Mouse (Mus musculus) T-helper 1 cell (primary cell): ENCODE measurements at regions not wholly inside any gene's neighbourhood (a gene's known extent, or its start where the extent isn't known, plus 50 kb on each side); places are given as distances from the start of the nearest gene placed in this dataset.

Experiments
- in situ Hi-C: fragments of 300-600 bp; cut with MboI, MseI; formaldehyde crosslinking; loops from one replicate; pipeline ENCODE4 v1.15.1; 2025; ENCODE audit warnings: high pct_unique_total_duplicates

DNA sequence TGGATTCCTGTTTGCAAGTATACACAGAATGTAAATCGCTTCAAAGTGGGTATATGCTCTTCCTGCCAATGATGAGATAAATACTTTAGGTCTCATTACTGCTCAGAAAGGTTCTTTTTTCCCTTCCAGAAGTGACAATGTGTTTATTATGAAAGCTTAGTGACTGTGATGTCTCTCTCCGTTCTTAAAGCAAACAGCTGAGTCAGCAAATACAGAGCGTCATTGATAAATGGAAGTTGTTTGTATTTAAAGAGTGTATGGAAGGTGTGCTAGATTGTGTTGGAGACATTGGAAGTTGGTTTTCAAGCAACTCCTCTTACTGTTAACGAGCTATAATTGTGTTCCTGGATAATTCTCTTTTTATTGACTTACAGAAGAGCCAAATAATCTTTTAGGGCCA lies 408.0 kb downstream of the Prr30 start:
- in situ Hi-C loops, result no loop called here

DNA sequence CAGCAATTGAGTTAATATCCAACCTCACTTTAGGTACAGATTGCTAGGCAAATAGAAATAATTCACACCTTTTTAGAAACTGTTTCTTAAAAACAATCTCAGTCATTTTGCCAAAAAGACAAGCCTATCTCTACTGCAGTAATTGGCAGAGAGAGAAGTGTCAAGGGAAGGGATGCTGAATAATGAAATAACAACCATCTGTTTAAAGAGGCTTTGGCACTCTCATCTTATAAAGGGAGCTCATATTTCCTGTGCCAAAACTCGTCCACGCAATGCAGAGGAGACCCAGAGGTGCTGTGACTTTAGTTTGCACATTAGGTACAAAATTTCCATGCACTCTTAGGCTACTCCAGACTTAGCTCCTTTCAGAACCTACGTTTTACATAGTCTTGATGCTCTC lies 418.2 kb downstream of the Prr30 start:
- in situ Hi-C loops, result no loop called here

GRCm38 (mm10) chr14:100753951-100754350 lies 446.2 kb downstream of the Prr30 start:
- in situ Hi-C loops, result no loop called here

DNA sequence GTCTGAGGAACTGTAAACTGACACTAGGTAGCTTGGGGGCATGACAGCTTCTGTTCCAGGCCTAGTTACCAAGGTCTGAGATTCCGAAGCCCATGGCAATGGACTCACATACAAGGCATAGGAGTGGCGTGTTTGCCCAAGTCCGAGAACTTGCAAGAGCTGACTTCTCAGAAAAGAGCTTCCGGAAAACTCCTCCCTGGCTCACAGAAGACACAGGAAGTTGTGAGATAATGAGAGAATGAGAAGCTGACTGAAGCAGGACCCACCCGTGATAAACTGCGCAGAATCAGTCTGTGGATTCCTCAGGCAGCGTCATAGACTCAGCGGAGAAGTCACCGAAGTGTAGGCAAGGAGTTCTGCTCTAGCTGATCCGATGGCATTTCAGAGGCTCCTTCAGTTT lies 447.4 kb downstream of the Prr30 start:
- in situ Hi-C loops, result no loop called here

DNA sequence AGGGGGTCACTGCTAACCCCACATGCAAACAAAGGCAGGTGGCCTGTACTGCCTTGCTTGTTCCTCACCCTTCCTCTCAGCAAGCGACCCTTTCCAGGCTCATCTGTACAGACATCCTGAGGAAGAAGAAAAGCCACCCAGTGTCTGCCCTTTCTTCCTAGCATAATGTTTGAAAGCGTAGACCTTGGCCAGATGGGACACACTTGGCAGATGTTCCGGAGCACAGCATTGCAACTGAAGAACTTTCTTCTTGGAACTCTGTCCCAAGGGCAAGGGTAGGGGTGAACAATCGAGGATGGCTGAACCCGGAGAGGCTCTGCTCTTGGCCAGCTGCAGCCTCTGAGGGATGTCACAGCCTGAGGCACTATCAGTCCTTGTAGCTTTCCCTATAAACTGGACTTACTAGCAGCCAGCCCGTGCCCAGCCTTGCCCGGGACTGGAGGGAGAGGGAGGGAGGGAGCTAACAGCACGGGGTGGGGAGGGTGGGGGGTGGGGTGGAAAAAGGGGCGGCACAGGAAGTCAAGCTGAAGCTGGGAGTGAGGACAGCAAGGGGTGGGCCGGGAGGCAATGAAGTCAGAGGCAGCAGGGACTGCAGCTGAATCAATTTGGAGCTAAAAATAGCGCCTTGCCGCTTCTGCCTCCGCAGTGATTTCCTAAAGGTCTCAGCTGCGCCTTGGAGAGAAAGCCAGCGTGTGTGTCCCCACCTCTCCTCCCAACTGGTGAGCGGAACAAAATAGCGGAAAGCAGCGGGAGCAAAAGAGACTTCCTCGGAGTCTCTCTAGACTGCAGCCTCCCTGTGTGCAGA lies 450.2 kb downstream of the Prr30 start:
- in situ Hi-C loops, result no loop called here

DNA sequence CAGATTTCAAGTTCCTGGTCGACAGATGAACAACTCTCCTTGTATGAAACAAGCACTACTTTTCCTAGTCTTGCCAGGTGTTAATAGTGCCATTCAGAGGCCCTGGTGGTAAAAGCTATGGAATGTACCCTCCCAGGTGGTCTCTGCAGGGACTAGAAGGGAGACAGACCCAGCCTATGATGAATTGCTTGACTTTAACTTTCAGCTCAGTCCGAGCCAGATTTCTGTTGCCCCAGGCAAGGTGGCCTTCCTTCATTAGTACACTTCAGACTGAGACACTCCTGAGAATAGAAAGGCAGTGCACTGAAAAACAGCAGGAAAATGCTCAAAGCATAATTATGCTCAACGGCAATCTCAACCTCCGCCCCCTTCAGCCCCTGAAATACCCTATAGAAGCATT lies 450.8 kb upstream of the Klf12 start:
- in situ Hi-C loops, result no loop called here

DNA sequence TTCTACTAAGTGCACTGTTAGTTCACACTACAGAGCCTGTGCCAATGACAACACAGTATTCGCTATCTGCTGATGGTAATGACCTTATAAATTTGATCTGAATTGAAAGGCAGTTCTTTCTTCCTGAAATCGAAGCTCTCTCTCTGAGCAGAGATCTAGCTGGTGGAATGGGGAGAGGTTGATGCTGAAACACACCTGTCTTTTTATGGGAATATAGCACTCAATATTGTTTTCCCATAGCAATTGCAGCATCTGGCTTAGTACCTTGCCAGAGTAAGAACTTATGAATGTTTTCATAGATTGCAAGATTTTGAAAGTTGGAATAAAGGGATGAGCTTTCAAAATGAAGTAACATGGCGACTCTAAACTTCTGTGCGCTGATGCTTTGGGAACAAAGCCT lies 444.0 kb upstream of the Klf12 start:
- in situ Hi-C loops, result no loop called here

DNA sequence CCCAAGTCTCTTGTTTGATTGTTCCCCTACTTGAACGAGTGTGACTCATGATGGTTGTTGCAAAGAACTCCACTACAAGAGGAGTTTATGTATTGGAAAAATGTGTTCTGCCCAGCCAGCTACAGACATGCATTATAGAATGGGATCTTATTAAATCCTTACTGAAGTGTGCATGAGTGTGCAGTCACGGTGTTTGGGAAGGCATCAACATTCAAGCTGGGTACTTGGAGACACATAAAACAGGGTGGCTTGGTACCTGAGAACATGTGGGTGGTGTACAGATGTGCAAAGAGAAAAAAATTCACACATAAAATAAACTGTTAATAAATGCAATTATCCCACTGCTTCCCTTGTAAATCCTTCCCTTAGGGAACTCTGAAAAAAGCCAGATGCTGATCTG lies 443.2 kb upstream of the Klf12 start:
- in situ Hi-C loops, result no loop called here

- in situ Hi-C loops, result no loop called here
Measured at GRCm38 (mm10) chr14:100724962-100725361, 440.5 kb upstream of the Klf12 start.

- in situ Hi-C loops, result no loop called here
Measured at GRCm38 (mm10) chr14:100720667-100721066, 436.2 kb upstream of the Klf12 start.

DNA sequence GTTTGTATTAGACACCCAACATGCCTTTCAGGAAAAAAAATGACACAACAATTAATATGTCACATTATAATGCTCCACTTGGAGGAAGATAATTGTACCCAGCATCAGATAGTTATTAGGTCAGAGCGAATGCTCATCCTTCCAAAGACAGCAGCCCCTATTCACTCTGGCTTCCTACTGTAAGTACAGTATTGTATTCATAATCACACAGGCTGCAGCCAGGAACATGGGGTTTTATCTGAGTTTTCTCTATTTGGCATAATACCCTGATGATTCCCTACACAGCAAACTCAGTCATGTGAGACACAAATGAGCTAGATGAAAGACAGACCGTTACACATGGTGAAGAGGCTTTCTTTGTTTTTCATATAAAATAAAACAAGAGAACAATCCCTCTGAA lies 430.5 kb upstream of the Klf12 start:
- in situ Hi-C loops, result no loop called here

GRCm38 (mm10) chr14:100713999-100714471 lies 429.6 kb upstream of the Klf12 start:
- in situ Hi-C loops, result no loop called here

- in situ Hi-C loops, result no loop called here
Measured at GRCm38 (mm10) chr14:100713592-100713991, 429.1 kb upstream of the Klf12 start.

DNA sequence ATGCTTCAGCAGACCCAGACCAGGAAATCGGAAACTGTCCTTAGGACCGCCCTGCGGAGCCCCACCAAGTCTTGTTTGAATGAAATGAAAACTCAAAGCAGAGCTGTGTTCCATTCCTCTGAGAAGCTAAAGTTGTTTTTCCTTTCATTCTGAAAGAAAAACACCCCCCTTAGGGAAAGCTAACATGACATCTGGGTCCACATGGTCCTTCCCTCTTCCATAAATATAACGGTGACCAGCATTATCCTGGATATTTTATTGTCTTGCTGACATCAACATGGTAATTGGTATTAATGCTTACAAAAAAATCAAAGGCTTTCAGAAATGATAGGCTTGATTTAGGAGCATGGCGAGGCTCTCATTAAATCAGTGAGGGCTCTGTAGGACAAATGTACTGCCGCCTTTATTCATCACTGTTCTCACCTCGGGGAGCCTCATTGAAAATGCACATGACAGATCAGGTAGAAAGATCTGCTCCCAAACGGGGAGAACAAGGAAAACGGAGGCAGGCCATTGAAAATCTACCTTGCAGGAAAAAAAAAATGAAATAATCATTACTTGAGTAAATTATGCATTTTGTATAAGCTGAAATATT lies 381.0 kb upstream of the Klf12 start:
- in situ Hi-C loops, result no loop called here

- in situ Hi-C loops, result no loop called here
Measured at GRCm38 (mm10) chr14:100664180-100664579, 379.7 kb upstream of the Klf12 start.

DNA sequence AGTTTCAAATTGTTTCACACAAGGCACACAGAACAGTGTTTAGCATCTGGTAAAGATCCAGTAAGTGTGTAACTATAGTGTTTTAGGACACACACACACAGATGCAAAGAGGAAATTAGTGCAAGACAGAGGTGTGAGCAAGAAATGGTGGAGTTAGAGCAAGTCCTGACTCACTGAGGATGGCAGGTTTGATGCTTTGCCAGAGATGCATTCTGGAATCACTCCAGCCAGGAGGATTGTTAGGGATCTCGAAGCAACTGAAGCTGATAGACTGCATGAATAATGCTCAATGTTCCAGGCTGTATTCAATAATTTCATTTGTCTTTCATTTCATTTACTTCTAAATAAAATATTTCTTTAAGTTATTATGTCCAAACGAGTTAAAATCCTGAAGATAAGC lies 357.6 kb upstream of the Klf12 start:
- in situ Hi-C loops, result no loop called here

DNA sequence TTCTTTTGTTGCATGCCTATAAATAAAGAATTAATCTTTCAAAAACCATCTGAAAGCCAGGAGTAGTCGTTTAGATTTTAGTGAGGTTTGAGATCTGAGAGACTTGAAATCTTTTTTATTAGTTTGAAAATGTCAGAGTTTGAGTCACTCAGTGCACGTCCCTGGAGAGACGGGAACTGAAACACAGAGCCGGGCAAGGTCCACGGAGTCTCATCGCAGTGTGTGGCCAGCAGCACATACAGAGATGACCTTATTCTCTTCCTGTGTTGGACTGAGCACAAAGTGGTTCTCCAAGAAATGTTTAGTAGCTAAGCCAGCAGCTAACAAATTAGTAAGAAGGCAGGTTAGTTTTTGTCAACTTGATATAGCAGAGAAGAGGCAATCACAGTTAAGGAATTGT lies 350.0 kb upstream of the Klf12 start:
- in situ Hi-C loops, result no loop called here

GRCm38 (mm10) chr14:100631676-100632075 lies 347.2 kb upstream of the Klf12 start:
- in situ Hi-C loops, result no loop called here

- in situ Hi-C loops, result no loop called here
Measured at GRCm38 (mm10) chr14:100630197-100630596, 345.7 kb upstream of the Klf12 start.

- in situ Hi-C loops, result no loop called here
Measured at GRCm38 (mm10) chr14:100627523-100627922, 343.0 kb upstream of the Klf12 start.

DNA sequence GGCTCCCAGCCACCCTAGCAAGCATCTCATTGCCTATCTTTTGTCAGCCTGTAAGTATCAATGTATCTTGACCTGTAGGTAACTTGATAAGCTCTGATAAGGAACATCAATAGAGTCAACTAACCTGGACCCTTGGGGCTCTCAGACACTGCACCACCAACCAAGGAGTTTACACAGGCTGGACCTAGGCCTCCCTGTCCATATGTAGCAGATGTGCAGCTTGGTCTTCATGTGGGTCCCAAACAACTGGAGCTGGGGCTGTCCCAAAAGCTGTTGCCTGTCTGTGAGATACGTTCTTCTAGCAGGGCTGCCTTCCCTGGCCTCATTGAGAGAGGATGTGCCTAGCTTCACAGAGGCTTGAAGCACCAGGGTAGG lies 335.2 kb upstream of the Klf12 start:
- in situ Hi-C loops, result no loop called here

DNA sequence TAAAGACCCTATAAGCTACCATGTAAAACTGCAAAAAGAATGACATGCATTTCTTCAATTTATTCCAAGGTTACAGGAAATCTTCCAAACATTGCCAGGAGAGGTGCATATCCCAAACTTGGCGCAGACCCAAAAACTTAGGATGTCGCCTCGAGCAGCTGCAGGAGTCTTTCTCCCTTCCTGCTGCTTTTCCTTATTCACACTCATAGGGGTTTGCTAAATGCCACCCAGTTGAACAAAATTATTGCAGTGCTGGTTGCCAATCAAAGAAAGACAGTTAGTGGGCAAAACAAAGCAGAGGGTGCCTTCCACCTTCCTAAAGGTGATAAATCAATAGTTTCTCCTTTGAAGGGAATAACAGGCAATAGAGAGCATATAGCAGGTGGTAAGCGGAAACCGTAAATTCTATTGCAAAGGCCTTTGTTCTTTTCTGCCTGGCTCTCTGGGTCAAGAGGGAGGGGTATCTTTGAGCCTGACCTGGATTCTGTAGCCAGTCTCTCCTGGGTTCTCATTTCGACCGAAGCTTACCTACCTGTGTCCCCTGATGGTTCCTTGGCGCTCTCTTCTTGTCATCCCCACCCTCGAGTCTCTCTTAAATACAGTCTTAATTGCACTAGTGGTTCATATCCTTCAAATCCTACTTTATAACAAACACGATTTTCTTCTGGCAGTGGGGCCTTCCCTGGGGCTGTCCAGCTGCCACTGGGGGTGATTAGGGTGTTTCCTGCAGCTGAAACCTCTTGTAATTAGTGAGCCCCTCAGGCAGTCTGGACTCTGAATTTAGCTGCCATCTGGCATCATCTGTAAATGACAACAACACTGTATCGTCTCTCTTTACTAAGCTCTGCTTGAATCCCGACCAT lies 334.5 kb upstream of the Klf12 start:
- in situ Hi-C loops, result no loop called here
